Mouse (Mus musculus) adipocyte (in vitro differentiated cells): ENCODE measurements around the gene Daam1.

Experiments used
- DNase-seq: peaks from one replicate; pipeline ENCODE4 v3.0.0-alpha.2; 2016; ENCODE audit warnings: low spot score

The Daam1 gene

GRCm38 (mm10) chr12:71898666-71899520 lies 68.0 kb downstream of the Daam1 start:
- no peak for DNase-seq

GRCm38 (mm10) chr12:71899566-71899965 lies 68.7 kb downstream of the Daam1 start:
- DNase-seq, result no peak

- no peak for DNase-seq
These were observed 70.3 kb downstream of the Daam1 start for GRCm38 (mm10) chr12:71901211-71901610.

GRCm38 (mm10) chr12:71901859-71902258 lies 71.0 kb downstream of the Daam1 start:
- no peak for DNase-seq

GRCm38 (mm10) chr12:71902317-71902716 lies 71.4 kb downstream of the Daam1 start:
- DNase-seq, result no peak

- DNase-seq, result no peak
These were observed 72.3 kb downstream of the Daam1 start for GRCm38 (mm10) chr12:71903218-71903617.

- no peak for DNase-seq
These were observed 73.4 kb downstream of the Daam1 start for GRCm38 (mm10) chr12:71904310-71904709.

GRCm38 (mm10) chr12:71904926-71905325 lies 74.0 kb downstream of the Daam1 start:
- no peak for DNase-seq

- DNase-seq, result peak; percentile 83
These were observed 74.9 kb downstream of the Daam1 start for GRCm38 (mm10) chr12:71905640-71906320.

- DNase-seq, result peak; percentile 93
These were observed 75.8 kb downstream of the Daam1 start for GRCm38 (mm10) chr12:71906582-71907267.

GRCm38 (mm10) chr12:71908984-71909383 lies 78.1 kb downstream of the Daam1 start:
- DNase-seq, result no peak

GRCm38 (mm10) chr12:71910246-71910645 lies 79.4 kb downstream of the Daam1 start:
- no peak for DNase-seq

GRCm38 (mm10) chr12:71912262-71912661 lies 81.4 kb downstream of the Daam1 start:
- no peak for DNase-seq

GRCm38 (mm10) chr12:71919156-71919555 lies 88.3 kb downstream of the Daam1 start:
- DNase-seq, result peak; percentile 27

GRCm38 (mm10) chr12:71919962-71920361 lies 89.1 kb downstream of the Daam1 start:
- no peak for DNase-seq

- DNase-seq, result no peak
These were observed 92.0 kb downstream of the Daam1 start for GRCm38 (mm10) chr12:71922827-71923381.

- no peak for DNase-seq
These were observed 94.2 kb downstream of the Daam1 start for GRCm38 (mm10) chr12:71924978-71925529.

- DNase-seq, result no peak
These were observed 95.3 kb downstream of the Daam1 start for GRCm38 (mm10) chr12:71925990-71926700.

GRCm38 (mm10) chr12:71928092-71928491 lies 97.2 kb downstream of the Daam1 start:
- no peak for DNase-seq

- DNase-seq, result no peak
These were observed 99.0 kb downstream of the Daam1 start for GRCm38 (mm10) chr12:71929876-71930275.
